Mouse (Mus musculus): ENCODE measurements at regions not wholly inside any gene's neighbourhood (a gene's known extent, or its start where the extent isn't known, plus 50 kb on each side); places are given as distances from the start of the nearest gene placed in this dataset.

GRCm38 (mm10) chr1:57606060-57606683, 167.8 kb upstream of the Spats2l start:
- no peak for TF ChIP-seq EP300 (IDR thresholded peaks at IDR 0.05; ENCODE audit: low read depth)
- TF ChIP-seq CTCF (IDR thresholded peaks at IDR 0.05; ENCODE audit: low read depth), result no peak
- H3K4me1 ChIP-seq (replicated peaks; ENCODE audit: control insufficient read depth in 2 of 2, insufficient read depth in 2 of 2, low read length in 1 of 2), result no peaks in the 10 kb centered on the region
- no peak overlapping the region for H3K9ac ChIP-seq (replicated peaks)
- H3K4me2 ChIP-seq (ENCODE audit: low read depth), result no peak overlapping the region
- no peaks in the 10 kb centered on the region for H3K36me3 ChIP-seq (replicated peaks; ENCODE audit: control insufficient read depth, insufficient read depth, low read depth)
- H3K27me3 ChIP-seq (ENCODE audit: control insufficient read depth, insufficient read depth, low read length), result no peaks in the 10 kb centered on the region
- DNase-seq (ENCODE audit: low read depth in 3 of 3, low spot score in 3 of 3) (no peak), ATAC-seq (ENCODE audit: insufficient read depth) (no peak)
- 42% methylated on average over 4 of the region's 4 CpGs for WGBS (ENCODE audit: insufficient replicate concordance)
- H3K27ac ChIP-seq, result no peak overlapping the region
- H3K4me3 ChIP-seq (ENCODE audit: insufficient read depth in 1 of 2, low read depth in 2 of 2, low read length in 2 of 2), result no peak overlapping the region
- H3K9me3 ChIP-seq (ENCODE audit: control insufficient read depth, low read length), result no peaks in the 10 kb centered on the region

DNA sequence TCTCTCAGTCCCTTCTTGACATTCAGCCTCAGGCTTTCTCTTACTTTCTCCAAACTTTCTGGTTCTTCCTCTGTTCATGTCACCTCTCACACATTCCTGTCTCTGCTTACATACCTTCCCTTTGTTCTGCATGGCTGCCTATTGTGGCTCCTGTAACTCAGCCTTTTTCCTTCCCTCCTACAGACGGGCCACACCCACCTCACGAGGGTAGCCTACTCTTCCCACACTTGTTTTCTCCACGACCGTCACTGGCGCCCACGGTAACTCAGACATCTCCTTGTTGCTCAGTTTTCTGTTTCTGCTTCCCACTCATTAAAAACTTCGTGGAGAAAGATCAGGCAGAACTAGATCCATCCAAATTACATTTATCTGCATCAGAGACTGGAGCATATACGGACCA, 166.9 kb upstream of the Spats2l start:
- TF ChIP-seq CTCF (IDR thresholded peaks at IDR 0.05; ENCODE audit: low read depth) (no peak), EP300 (IDR thresholded peaks at IDR 0.05; ENCODE audit: low read depth) (no peak)
- 53% methylated on average over 8 of the region's 8 CpGs for WGBS (ENCODE audit: insufficient replicate concordance)
- Histone ChIP-seq H3K4me1 (replicated peaks; ENCODE audit: control insufficient read depth in 2 of 2, insufficient read depth in 2 of 2, low read length in 1 of 2) (no peaks in the 10 kb centered on the region), H3K4me3 (ENCODE audit: insufficient read depth in 1 of 2, low read depth in 2 of 2, low read length in 2 of 2) (no peak overlapping the region), H3K9ac (replicated peaks) (no peak overlapping the region), H3K4me2 (ENCODE audit: low read depth) (no peak overlapping the region), H3K27me3 (ENCODE audit: control insufficient read depth, insufficient read depth, low read length) (no peaks in the 10 kb centered on the region), H3K36me3 (replicated peaks; ENCODE audit: control insufficient read depth, insufficient read depth, low read depth) (no peaks in the 10 kb centered on the region), H3K27ac (no peak overlapping the region), H3K9me3 (ENCODE audit: control insufficient read depth, low read length) (no peaks in the 10 kb centered on the region)
- DNase-seq (ENCODE audit: low read depth in 3 of 3, low spot score in 3 of 3) (no peak), ATAC-seq (ENCODE audit: insufficient read depth) (no peak)

GRCm38 (mm10) chr1:57607626-57608422, 166.1 kb upstream of the Spats2l start:
- no peak for ATAC-seq (ENCODE audit: insufficient read depth)
- no peak for TF ChIP-seq EP300 (IDR thresholded peaks at IDR 0.05; ENCODE audit: low read depth)
- no peak for TF ChIP-seq CTCF (IDR thresholded peaks at IDR 0.05; ENCODE audit: low read depth)
- Histone ChIP-seq H3K4me3 (ENCODE audit: insufficient read depth in 1 of 2, low read depth in 2 of 2, low read length in 2 of 2) (no peak overlapping the region), H3K9me3 (ENCODE audit: control insufficient read depth, low read length) (no peaks in the 10 kb centered on the region), H3K4me1 (replicated peaks; ENCODE audit: control insufficient read depth in 2 of 2, insufficient read depth in 2 of 2, low read length in 1 of 2) (no peaks in the 10 kb centered on the region), H3K9ac (replicated peaks) (no peak overlapping the region), H3K27me3 (ENCODE audit: control insufficient read depth, insufficient read depth, low read length) (no peaks in the 10 kb centered on the region), H3K27ac (no peak overlapping the region), H3K36me3 (replicated peaks; ENCODE audit: control insufficient read depth, insufficient read depth, low read depth) (no peaks in the 10 kb centered on the region), H3K4me2 (ENCODE audit: low read depth) (no peak overlapping the region)
- no peak for DNase-seq (ENCODE audit: low read depth in 3 of 3, low spot score in 3 of 3)
- WGBS (ENCODE audit: insufficient replicate concordance), result 51% methylated on average over 11 of the region's 12 CpGs

DNA sequence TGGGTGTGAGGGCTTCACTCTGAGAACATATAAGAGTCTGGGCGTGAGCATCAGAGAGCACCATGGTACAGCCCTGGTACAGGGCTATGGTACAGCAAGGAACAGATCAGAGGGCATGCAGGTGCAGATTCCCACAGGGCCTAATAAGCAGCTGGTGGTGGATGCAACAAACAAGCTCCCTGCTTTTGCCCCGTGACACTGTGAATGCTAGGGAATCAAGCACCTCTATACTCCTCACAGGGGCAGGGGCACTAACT, 165.6 kb upstream of the Spats2l start:
- H3K4me1 ChIP-seq (replicated peaks; ENCODE audit: control insufficient read depth in 2 of 2, insufficient read depth in 2 of 2, low read length in 1 of 2), result no peaks in the 10 kb centered on the region
- ATAC-seq (ENCODE audit: insufficient read depth) (no peak), DNase-seq (ENCODE audit: low read depth in 3 of 3, low spot score in 3 of 3) (no peak)
- no peaks in the 10 kb centered on the region for H3K27me3 ChIP-seq (ENCODE audit: control insufficient read depth, insufficient read depth, low read length)
- no peaks in the 10 kb centered on the region for H3K9me3 ChIP-seq (ENCODE audit: control insufficient read depth, low read length)
- no peaks in the 10 kb centered on the region for H3K36me3 ChIP-seq (replicated peaks; ENCODE audit: control insufficient read depth, insufficient read depth, low read depth)
- no peak overlapping the region for H3K9ac ChIP-seq (replicated peaks)
- 32% methylated on average over 2 of the region's 2 CpGs for WGBS (ENCODE audit: insufficient replicate concordance)
- no peak overlapping the region for H3K4me3 ChIP-seq (ENCODE audit: insufficient read depth in 1 of 2, low read depth in 2 of 2, low read length in 2 of 2)
- no peak overlapping the region for H3K27ac ChIP-seq
- TF ChIP-seq EP300 (IDR thresholded peaks at IDR 0.05; ENCODE audit: low read depth) (no peak), CTCF (IDR thresholded peaks at IDR 0.05; ENCODE audit: low read depth) (no peak)
- H3K4me2 ChIP-seq (ENCODE audit: low read depth), result no peak overlapping the region

GRCm38 (mm10) chr1:57609307-57609706, 164.7 kb upstream of the Spats2l start:
- WGBS (ENCODE audit: insufficient replicate concordance), result 45% methylated on average over 6 of the region's 6 CpGs
- H3K4me2 ChIP-seq (ENCODE audit: low read depth), result no peak overlapping the region
- no peaks in the 10 kb centered on the region for H3K4me1 ChIP-seq (replicated peaks; ENCODE audit: control insufficient read depth in 2 of 2, insufficient read depth in 2 of 2, low read length in 1 of 2)
- H3K36me3 ChIP-seq (replicated peaks; ENCODE audit: control insufficient read depth, insufficient read depth, low read depth), result no peaks in the 10 kb centered on the region
- no peak overlapping the region for H3K4me3 ChIP-seq (ENCODE audit: insufficient read depth in 1 of 2, low read depth in 2 of 2, low read length in 2 of 2)
- no peaks in the 10 kb centered on the region for H3K27me3 ChIP-seq (ENCODE audit: control insufficient read depth, insufficient read depth, low read length)
- H3K9ac ChIP-seq (replicated peaks), result no peak overlapping the region
- TF ChIP-seq EP300 (IDR thresholded peaks at IDR 0.05; ENCODE audit: low read depth) (no peak), CTCF (IDR thresholded peaks at IDR 0.05; ENCODE audit: low read depth) (no peak)
- no peak for ATAC-seq (ENCODE audit: insufficient read depth)
- no peaks in the 10 kb centered on the region for H3K9me3 ChIP-seq (ENCODE audit: control insufficient read depth, low read length)
- no peak overlapping the region for H3K27ac ChIP-seq
- DNase-seq (ENCODE audit: low read depth in 3 of 3, low spot score in 3 of 3), result no peak
